Mouse (Mus musculus) left cerebral cortex, postnatal 10 days (tissue): ENCODE data around the gene Fbln5. TPM values are rescaled to one million over a fixed set of nuclear protein-coding genes. Genes with fewer than 3 reads are reported as not detected.
A peak's percentile ranks its signal among the peaks of the same experiment; 100 is the strongest.

Source experiments
- DNase-seq, 2 experiments: peaks; one replicate each; pipeline ENCODE4 v3.0.0; 2021 to 2022; ENCODE audit warnings: low spot score in 2 of 2, mixed read lengths in 1 of 2; ENCODE audit errors: extremely low spot score in 1 of 2
- intact Hi-C: fragments of 180-260 bp; cut with DNase I; formaldehyde crosslinking; loops from one replicate; pipeline ENCODE4 v1.15.1; 2025
- total RNA-seq, 2 experiments: library from RNA; stranded (reverse); gene quantifications; 2 replicates each; pipeline ENCODE4 v1.2.3; 2021

The Fbln5 gene
- total RNA-seq, 2 experiments from 2014 or later: 10.9 to 13.2 TPM

GRCm38 (mm10) chr12:101815796-101816195 lies 3.1 kb downstream of the Fbln5 start:
- DNase-seq: no peak
- intact Hi-C loops: no loop called here

- DNase-seq: no peak
Measured at GRCm38 (mm10) chr12:101814423-101814822, 4.4 kb downstream of the Fbln5 start.

GRCm38 (mm10) chr12:101811181-101811580 lies 7.7 kb downstream of the Fbln5 start:
- no peak for DNase-seq
- intact Hi-C loops: no loop called here

More at GRCm38 (mm10) chr12:101814423-101814822, 4.4 kb downstream of the Fbln5 start:
- intact Hi-C loops: no loop called here

GRCm38 (mm10) chr12:101810515-101810914 lies 8.3 kb downstream of the Fbln5 start:
- intact Hi-C loops: no loop called here

GRCm38 (mm10) chr12:101807400-101807799 lies 11.5 kb downstream of the Fbln5 start:
- intact Hi-C loops: no loop called here
- peak in 1 of 2 experiments; percentile 40 for DNase-seq

More at GRCm38 (mm10) chr12:101810515-101810914, 8.3 kb downstream of the Fbln5 start:
- no peak for DNase-seq

GRCm38 (mm10) chr12:101802445-101802844 lies 16.4 kb downstream of the Fbln5 start:
- no peak for DNase-seq
- intact Hi-C loops: no loop called here

- intact Hi-C loops: no loop called here
- peak in 1 of 2 experiments; percentile 32 for DNase-seq
Measured at GRCm38 (mm10) chr12:101801744-101802143, 17.1 kb downstream of the Fbln5 start.

- intact Hi-C loops: no loop called here
Measured at GRCm38 (mm10) chr12:101801051-101801450, 17.8 kb downstream of the Fbln5 start.

GRCm38 (mm10) chr12:101798189-101798922 lies 20.5 kb downstream of the Fbln5 start:
- no peak for DNase-seq
- intact Hi-C loops: no loop called here

More at GRCm38 (mm10) chr12:101801051-101801450, 17.8 kb downstream of the Fbln5 start:
- no peak for DNase-seq

GRCm38 (mm10) chr12:101794458-101794857 lies 24.4 kb downstream of the Fbln5 start:
- intact Hi-C loops: no loop called here

GRCm38 (mm10) chr12:101793221-101793621 lies 25.6 kb downstream of the Fbln5 start:
- DNase-seq: peak in 1 of 2 experiments; percentile 27
- intact Hi-C loops: no loop called here

More at GRCm38 (mm10) chr12:101794458-101794857, 24.4 kb downstream of the Fbln5 start:
- peak in 1 of 2 experiments; percentile 37 for DNase-seq

- intact Hi-C loops: no loop called here
- DNase-seq: no peak
Measured at GRCm38 (mm10) chr12:101792684-101793083, 26.2 kb downstream of the Fbln5 start.

- DNase-seq: no peak
- intact Hi-C loops: no loop called here
Measured at GRCm38 (mm10) chr12:101789767-101790166, 29.1 kb downstream of the Fbln5 start.

GRCm38 (mm10) chr12:101789250-101789649 lies 29.6 kb downstream of the Fbln5 start:
- intact Hi-C loops: no loop called here
- no peak for DNase-seq

- no peak for DNase-seq
- intact Hi-C loops: no loop called here
Measured at GRCm38 (mm10) chr12:101782787-101783186, 36.1 kb downstream of the Fbln5 start.

- no peak for DNase-seq
- intact Hi-C loops: no loop called here
Measured at GRCm38 (mm10) chr12:101780915-101781314, 37.9 kb downstream of the Fbln5 start.

- intact Hi-C loops: no loop called here
- no peak for DNase-seq
Measured at GRCm38 (mm10) chr12:101777613-101778325, 41.1 kb downstream of the Fbln5 start.

- no peak for DNase-seq
- intact Hi-C loops: no loop called here
Measured at GRCm38 (mm10) chr12:101776383-101776782, 42.5 kb downstream of the Fbln5 start.

- intact Hi-C loops: no loop called here
- no peak for DNase-seq
Measured at GRCm38 (mm10) chr12:101774116-101774515, 44.7 kb downstream of the Fbln5 start.

- peak in 1 of 2 experiments; percentile 36 for DNase-seq
- intact Hi-C loops: no loop called here
Measured at GRCm38 (mm10) chr12:101772962-101773361, 45.9 kb downstream of the Fbln5 start.
